Mouse (Mus musculus) heart, embryonic 14.5 days (tissue): ENCODE measurements at regions not wholly inside any gene's neighbourhood (a gene's known extent, or its start where the extent isn't known, plus 50 kb on each side); places are given as distances from the start of the nearest gene placed in this dataset.

Experiments used
- ATAC-seq: fragments of 200-750 bp; cut with Nextera tagmentation; 2 replicates; pipeline ENCODE4 v1.8.0; 2017; ENCODE audit warnings: low read depth, moderate TSS enrichment; ENCODE audit not compliant: insufficient number of reproducible peaks, insufficient read depth, low FRiP score
- H3K27ac ChIP-seq, 2 experiments: fragments of 200-500 bp in 1 of 2; fragments of 300-500 bp in 1 of 2; sonication (generic) in 1 of 2; replicated peaks in 1 of 2; 2 replicates each; pipeline ENCODE4 v1.5.1; 2012 to 2014; ENCODE audit warnings: low read depth in 2 of 2, low read length in 2 of 2, control low read depth in 1 of 2, mild to moderate bottlenecking in 1 of 2, mixed read lengths in 1 of 2; ENCODE audit not compliant: control insufficient read depth in 1 of 2, insufficient read depth in 1 of 2
- H3K27me3 ChIP-seq: fragments of 300-500 bp; sonication (generic); 2 replicates; pipeline ENCODE4 v1.6.1; 2014; ENCODE audit warnings: mild to moderate bottlenecking, low read length, control low read depth; ENCODE audit not compliant: control insufficient read depth, insufficient read depth
- H3K36me3 ChIP-seq: fragments of 300-500 bp; sonication (generic); 2 replicates; pipeline ENCODE4 v1.6.1; 2014; ENCODE audit warnings: mild to moderate bottlenecking, control low read depth, low read length, mixed read lengths; ENCODE audit not compliant: control insufficient read depth, insufficient read depth
- H3K4me1 ChIP-seq, 2 experiments: fragments of 200-500 bp in 1 of 2; fragments of 300-500 bp in 1 of 2; sonication (generic) in 1 of 2; 2 replicates each; pipeline ENCODE4 v1.6.1; 2012 to 2014; ENCODE audit warnings: low read length in 2 of 2, control low read depth in 1 of 2, mixed read lengths in 1 of 2; ENCODE audit not compliant: control insufficient read depth in 2 of 2, insufficient read depth in 2 of 2
- H3K4me2 ChIP-seq: fragments of 300-500 bp; sonication (generic); 2 replicates; pipeline ENCODE4 v1.6.1; 2014; ENCODE audit warnings: mild to moderate bottlenecking, low read length
- H3K4me3 ChIP-seq, 2 experiments: fragments of 200-500 bp in 1 of 2; fragments of 300-500 bp in 1 of 2; sonication (generic) in 1 of 2; 2 replicates each; pipeline ENCODE4 v1.5.1; 2012 to 2014; ENCODE audit warnings: low read length in 2 of 2, mild to moderate bottlenecking in 2 of 2, control low read depth in 1 of 2, low read depth in 1 of 2, moderate library complexity in 1 of 2; ENCODE audit not compliant: control insufficient read depth in 1 of 2, insufficient read depth in 1 of 2
- H3K9ac ChIP-seq: fragments of 300-500 bp; sonication (generic); 2 replicates; pipeline ENCODE4 v1.6.1; 2014; ENCODE audit warnings: mild to moderate bottlenecking, low read length
- H3K9me3 ChIP-seq: fragments of 300-500 bp; sonication (generic); 2 replicates; pipeline ENCODE4 v1.6.1; 2016; ENCODE audit warnings: low read length, control low read depth; ENCODE audit not compliant: control insufficient read depth
- WGBS: fragments of 180-500 bp; shearing (Covaris S2); extraction: QIAGEN DNeasy Blood & Tissue Kit; methylation state at CpG from one replicate; pipeline ENCODE4 v1.1.7; 2014; 5-methylcytosine and 5-hydroxymethylcytosine counted together

DNA sequence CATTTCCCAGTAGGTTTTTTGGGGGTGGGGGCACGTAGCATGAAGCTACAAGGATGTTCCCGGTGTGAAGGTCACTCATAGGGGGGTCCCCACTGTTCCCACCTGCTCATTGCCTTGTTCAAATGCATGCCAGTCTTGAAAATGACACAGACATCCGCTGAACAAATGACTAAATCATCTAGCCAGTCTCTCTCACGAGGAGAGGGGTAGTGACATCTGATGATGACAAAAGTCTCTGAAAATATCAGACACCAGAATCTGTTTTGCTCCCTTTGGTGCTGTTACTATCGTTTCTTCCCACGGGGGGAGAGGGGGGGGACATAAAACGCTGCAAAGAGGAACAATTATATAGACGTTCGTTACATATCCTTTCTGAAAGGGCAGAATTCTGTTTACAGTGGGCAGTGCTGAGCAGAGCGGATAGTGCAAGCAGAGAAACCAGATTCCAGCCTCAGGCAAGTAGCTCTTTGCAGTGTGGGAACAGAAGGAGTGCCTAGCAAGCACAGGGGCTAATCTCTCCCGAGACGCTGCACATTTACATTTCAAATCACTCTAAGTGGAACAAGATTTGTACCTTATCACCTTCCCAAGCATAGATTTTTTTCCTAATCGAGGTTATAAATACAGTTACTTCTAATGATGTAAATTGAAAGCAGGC lies 234.7 kb upstream of the Slc7a11 start:
- Histone ChIP-seq H3K27me3 (no peaks in the 10 kb centered on the region), H3K4me1 (no peaks in the 10 kb centered on the region), H3K27ac (no peak overlapping the region), H3K9ac (no peak overlapping the region), H3K9me3 (no peaks in the 10 kb centered on the region), H3K4me3 (no peak overlapping the region), H3K4me2 (no peak overlapping the region), H3K36me3 (no peaks in the 10 kb centered on the region)
- WGBS = 42% methylated on average over 13 of the region's 13 CpGs
- ATAC-seq = no peak

DNA sequence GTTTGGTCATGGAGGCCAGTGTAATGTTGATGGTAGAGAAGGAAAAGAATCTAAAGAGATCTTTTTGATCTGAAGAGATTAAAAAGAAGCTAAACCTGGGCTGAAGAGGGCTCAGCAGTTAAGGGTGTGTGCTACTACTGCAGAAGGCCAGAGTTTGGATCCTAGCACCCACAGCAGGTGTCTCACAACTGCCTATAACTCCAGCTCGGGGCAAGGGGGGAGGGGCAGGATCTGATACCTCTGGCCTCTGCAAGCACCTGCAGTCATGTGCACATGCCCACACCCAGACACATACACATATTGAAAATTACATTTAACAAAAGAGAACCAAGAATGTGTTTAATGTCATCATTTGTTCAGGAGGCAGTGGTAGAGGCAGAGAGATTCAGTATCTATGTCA lies 232.4 kb upstream of the Slc7a11 start:
- no peak for ATAC-seq

DNA sequence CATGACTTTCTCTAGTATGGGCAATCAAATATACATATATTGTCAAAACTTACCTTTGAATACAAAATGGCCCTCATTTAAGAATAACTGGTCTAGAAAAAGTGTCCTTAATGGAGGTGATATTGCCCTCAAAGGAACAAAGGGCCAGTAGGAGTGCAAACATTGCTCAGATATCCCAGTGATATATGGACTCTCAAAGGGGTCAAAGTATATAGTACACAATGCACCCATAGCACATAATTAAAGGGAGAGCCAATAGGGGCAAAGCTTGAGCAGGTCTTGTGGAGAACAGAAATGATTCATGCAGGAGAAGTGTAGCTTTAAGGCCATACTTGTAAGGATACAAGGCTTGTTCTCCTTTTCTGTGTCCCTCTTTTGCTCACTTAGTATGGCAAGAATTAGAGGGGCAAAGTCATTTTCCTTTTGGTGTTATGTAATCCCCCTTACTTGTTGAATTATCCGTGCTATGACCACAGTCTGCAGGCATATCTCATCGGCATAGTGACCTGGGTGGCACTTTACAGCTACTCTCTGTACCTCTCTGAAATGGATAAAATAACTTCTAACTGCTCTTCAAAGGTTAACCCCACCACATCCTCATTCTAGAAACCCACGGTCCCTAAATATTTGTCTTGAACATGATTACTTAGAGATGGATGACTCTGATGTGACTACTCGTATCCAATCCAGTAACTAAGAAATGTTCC lies 231.6 kb upstream of the Slc7a11 start:
- no peak for ATAC-seq

More for the DNA sequence above, 232.4 kb upstream of the Slc7a11 start:
- no peaks in the 10 kb centered on the region for H3K27me3 ChIP-seq
- no peaks in the 10 kb centered on the region for H3K9me3 ChIP-seq
- no peak overlapping the region for H3K27ac ChIP-seq
- no peak overlapping the region for H3K4me3 ChIP-seq
- no peaks in the 10 kb centered on the region for H3K36me3 ChIP-seq
- 40% methylated on average over 1 of the region's 1 CpGs for WGBS
- no peak overlapping the region for H3K9ac ChIP-seq
- H3K4me1 ChIP-seq = no peaks in the 10 kb centered on the region
- H3K4me2 ChIP-seq = no peak overlapping the region

DNA sequence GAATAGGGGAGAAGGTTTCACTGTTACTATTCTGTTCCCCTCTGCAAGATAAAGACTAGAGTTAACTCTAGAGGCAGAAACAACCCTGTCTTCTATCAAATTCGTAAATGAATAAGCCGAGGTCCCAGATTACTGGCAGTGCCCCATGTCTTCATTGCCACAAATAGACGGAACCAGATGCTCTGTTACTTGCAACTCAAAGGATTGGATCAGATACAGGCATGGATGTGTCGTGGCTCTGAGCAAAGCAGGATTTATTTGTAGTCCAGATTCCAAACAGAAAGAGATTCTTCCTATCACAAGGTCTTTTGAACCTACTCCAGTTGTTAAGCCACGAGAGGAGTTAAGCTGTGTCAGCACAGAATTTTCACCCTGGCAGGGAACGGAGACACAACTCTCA lies 221.9 kb upstream of the Slc7a11 start:
- Histone ChIP-seq H3K9ac (no peak overlapping the region), H3K36me3 (no peaks in the 10 kb centered on the region), H3K27ac (no peak overlapping the region), H3K4me3 (no peak overlapping the region), H3K27me3 (no peaks in the 10 kb centered on the region), H3K4me2 (no peak overlapping the region), H3K9me3 (no peaks in the 10 kb centered on the region), H3K4me1 (no peaks in the 10 kb centered on the region)
- 34% methylated on average over 6 of the region's 6 CpGs for WGBS
- no peak for ATAC-seq

More for the DNA sequence above, 231.6 kb upstream of the Slc7a11 start:
- H3K4me2 ChIP-seq = no peak overlapping the region
- H3K4me1 ChIP-seq = no peaks in the 10 kb centered on the region
- H3K27me3 ChIP-seq = no peaks in the 10 kb centered on the region
- no peaks in the 10 kb centered on the region for H3K9me3 ChIP-seq
- H3K36me3 ChIP-seq = no peaks in the 10 kb centered on the region
- H3K4me3 ChIP-seq = no peak overlapping the region
- no peak overlapping the region for H3K27ac ChIP-seq
- WGBS = 84% methylated on average over 4 of the region's 4 CpGs
- no peak overlapping the region for H3K9ac ChIP-seq

DNA sequence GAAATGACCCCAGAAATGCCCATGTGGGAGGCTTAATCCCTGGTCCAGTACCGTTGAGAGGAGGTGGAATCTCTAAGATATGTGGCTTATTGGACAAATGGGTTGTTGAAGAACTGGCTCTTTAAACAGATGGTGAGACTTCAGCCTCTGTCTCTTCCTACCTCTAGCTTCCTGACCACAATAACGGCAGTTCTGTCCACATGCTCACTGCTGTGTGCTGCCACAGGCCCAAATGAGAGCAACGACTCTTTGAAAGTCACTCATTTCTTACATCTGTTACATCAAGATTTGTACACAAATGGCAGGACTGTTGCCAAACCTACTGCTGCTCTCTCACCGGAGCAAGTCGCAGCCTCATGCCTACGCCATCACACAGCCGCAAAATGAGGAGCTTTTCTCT lies 217.6 kb upstream of the Slc7a11 start:
- 77% methylated on average over 7 of the region's 7 CpGs for WGBS
- H3K27ac ChIP-seq = no peak overlapping the region
- no peaks in the 10 kb centered on the region for H3K9me3 ChIP-seq
- no peak overlapping the region for H3K9ac ChIP-seq
- H3K4me1 ChIP-seq = no peaks in the 10 kb centered on the region
- H3K27me3 ChIP-seq = no peaks in the 10 kb centered on the region
- ATAC-seq = no peak
- no peak overlapping the region for H3K4me3 ChIP-seq
- no peak overlapping the region for H3K4me2 ChIP-seq
- H3K36me3 ChIP-seq = no peaks in the 10 kb centered on the region

DNA sequence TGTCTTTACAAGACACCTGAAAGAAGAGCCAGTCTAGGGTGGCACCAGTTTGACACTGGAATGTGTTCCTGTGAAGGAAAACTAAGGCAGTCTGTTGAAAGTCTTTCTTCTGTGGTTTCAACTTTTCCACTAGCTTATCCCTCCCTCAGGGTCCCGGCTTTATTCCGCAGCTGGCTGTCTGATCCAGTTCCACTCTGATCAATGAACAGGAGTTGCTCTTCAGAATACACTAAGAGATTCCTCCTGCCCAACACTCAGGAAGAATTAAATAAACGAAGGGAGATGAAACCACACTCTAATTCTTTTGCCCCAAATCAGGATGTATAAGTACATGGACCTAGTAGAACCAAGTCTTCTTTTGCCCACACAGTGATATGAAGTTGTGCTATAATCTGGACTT lies 217.2 kb upstream of the Slc7a11 start:
- Histone ChIP-seq H3K4me1 (no peaks in the 10 kb centered on the region), H3K9ac (no peak overlapping the region), H3K4me3 (no peak overlapping the region), H3K27me3 (no peaks in the 10 kb centered on the region), H3K36me3 (no peaks in the 10 kb centered on the region), H3K9me3 (no peaks in the 10 kb centered on the region), H3K27ac (no peak overlapping the region), H3K4me2 (no peak overlapping the region)
- WGBS = 80% methylated on average over 3 of the region's 3 CpGs
- no peak for ATAC-seq

DNA sequence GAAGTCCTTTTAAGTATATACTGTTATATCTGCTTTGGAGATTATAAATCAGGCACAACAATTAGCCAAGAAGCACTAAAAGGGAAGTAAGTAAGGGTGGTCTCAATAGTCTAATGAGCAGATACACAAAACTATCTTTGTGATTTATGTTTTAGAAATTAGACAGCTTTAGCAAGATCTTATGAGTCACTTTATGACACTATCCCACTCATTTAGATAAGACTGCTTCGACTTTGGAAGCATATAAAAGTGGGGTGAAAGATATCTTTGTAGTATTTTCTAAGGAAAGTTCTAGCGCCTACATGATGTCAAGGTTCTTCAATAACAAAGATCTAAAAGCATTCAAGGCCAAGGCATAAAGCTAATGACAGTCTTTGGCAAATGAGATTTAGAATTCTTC lies 214.5 kb upstream of the Slc7a11 start:
- Histone ChIP-seq H3K4me3 (no peak overlapping the region), H3K9me3 (0 out of 2 replicates have a peak, but pooled peaks cover 3% of the 10 kb centered on the region), H3K36me3 (no peaks in the 10 kb centered on the region), H3K4me1 (no peaks in the 10 kb centered on the region), H3K27me3 (no peaks in the 10 kb centered on the region), H3K4me2 (no peak overlapping the region), H3K27ac (no peak overlapping the region), H3K9ac (no peak overlapping the region)
- WGBS = 67% methylated on average over 2 of the region's 2 CpGs
- ATAC-seq = no peak
